Mouse (Mus musculus) hindbrain, embryonic 10.5 days (tissue): ENCODE measurements around the gene Plpp3. TPM values are rescaled to one million over a fixed set of nuclear protein-coding genes. Genes with fewer than 3 reads are reported as not detected.

Experiments
- DNase-seq: peaks from one replicate; pipeline ENCODE4 v3.0.0-alpha.2; 2017; ENCODE audit warnings: low spot score
- H3K27ac ChIP-seq: fragments of 300-500 bp; sonication (generic); 2 replicates; pipeline ENCODE4 v1.5.1; 2016; ENCODE audit warnings: mild to moderate bottlenecking, moderate library complexity
- H3K27me3 ChIP-seq: fragments of 300-500 bp; sonication (generic); 2 replicates; pipeline ENCODE4 v1.6.1; 2016; ENCODE audit warnings: mild to moderate bottlenecking; ENCODE audit not compliant: poor library complexity, insufficient read depth, severe bottlenecking
- H3K36me3 ChIP-seq: fragments of 300-500 bp; sonication (generic); 2 replicates; pipeline ENCODE4 v1.6.1; 2016; ENCODE audit warnings: mild to moderate bottlenecking, moderate library complexity
- H3K4me1 ChIP-seq: fragments of 300-500 bp; sonication (generic); replicated peaks from 2 replicates; pipeline ENCODE4 v1.6.1; 2016; ENCODE audit warnings: mild to moderate bottlenecking
- H3K4me3 ChIP-seq: fragments of 300-500 bp; sonication (generic); 2 replicates; pipeline ENCODE4 v1.5.1; 2016; ENCODE audit warnings: mild to moderate bottlenecking, moderate library complexity
- H3K9me3 ChIP-seq: fragments of 300-500 bp; sonication (generic); 2 replicates; pipeline ENCODE4 v1.6.1; 2016; ENCODE audit warnings: mild to moderate bottlenecking, moderate library complexity
- WGBS: fragments of 180-500 bp; shearing (Covaris S2); methylation state at CpG from one replicate; pipeline ENCODE4 v1.1.7; 2016; 5-methylcytosine and 5-hydroxymethylcytosine counted together
- polyA plus RNA-seq: library from polyadenylated mRNA; unstranded; fragments of >200 nt; fragmentation: Nextera tagmentation; extraction: Ambion mirVana; gene quantifications from 2 replicates; pipeline ENCODE4 v1.2.1, GENCODE M21; 2016

The Plpp3 gene
- polyA plus RNA-seq, 1 experiment from 2014 or later: 63.8 TPM

GRCm38 (mm10) chr4:105162014-105162413 lies 4.9 kb downstream of the Plpp3 start:
- 72% methylated on average over 6 of the region's 6 CpGs for WGBS
- Histone ChIP-seq H3K9me3 (no peaks in the 10 kb centered on the region), H3K27ac (no peak overlapping the region), H3K4me3 (no peak overlapping the region), H3K27me3 (no peaks in the 10 kb centered on the region), H3K4me1 (peaks cover 61% of the 10 kb centered on the region), H3K36me3 (peaks cover 31% of the 10 kb centered on the region)
- DNase-seq: no peak

GRCm38 (mm10) chr4:105162676-105163075 lies 5.5 kb downstream of the Plpp3 start:
- H3K27ac ChIP-seq: 0 out of 2 replicates have a peak overlapping the region, but pooled peaks have one; percentile 23
- no peaks in the 10 kb centered on the region for H3K27me3 ChIP-seq
- no peaks in the 10 kb centered on the region for H3K9me3 ChIP-seq
- 62% methylated on average over 2 of the region's 2 CpGs for WGBS
- H3K36me3 ChIP-seq: peaks cover 31% of the 10 kb centered on the region
- DNase-seq: no peak
- peaks cover 63% of the 10 kb centered on the region for H3K4me1 ChIP-seq
- H3K4me3 ChIP-seq: no peak overlapping the region

GRCm38 (mm10) chr4:105163981-105164411 lies 6.8 kb downstream of the Plpp3 start:
- WGBS: 67% methylated on average over 4 of the region's 4 CpGs
- Histone ChIP-seq H3K27ac (no peak overlapping the region; the same call in 1 of the 2 replicates), H3K36me3 (peaks cover 31% of the 10 kb centered on the region), H3K4me3 (no peak overlapping the region), H3K9me3 (no peaks in the 10 kb centered on the region), H3K4me1 (peaks cover 69% of the 10 kb centered on the region), H3K27me3 (no peaks in the 10 kb centered on the region)
- DNase-seq: no peak

GRCm38 (mm10) chr4:105164952-105165351 lies 7.8 kb downstream of the Plpp3 start:
- Histone ChIP-seq H3K9me3 (no peaks in the 10 kb centered on the region), H3K27ac (no peak overlapping the region), H3K36me3 (peaks cover 31% of the 10 kb centered on the region), H3K27me3 (no peaks in the 10 kb centered on the region), H3K4me3 (no peak overlapping the region), H3K4me1 (peaks cover 69% of the 10 kb centered on the region)
- 95% methylated on average over 6 of the region's 6 CpGs for WGBS
- DNase-seq: no peak

- WGBS: 39% methylated on average over 7 of the region's 7 CpGs
- Histone ChIP-seq H3K36me3 (peaks cover 13% of the 10 kb centered on the region), H3K9me3 (no peaks in the 10 kb centered on the region), H3K27me3 (no peaks in the 10 kb centered on the region), H3K4me3 (no peak overlapping the region), H3K27ac (peak overlapping the region; percentile 88), H3K4me1 (peaks cover 58% of the 10 kb centered on the region)
- DNase-seq: peak; percentile 30
Observed at GRCm38 (mm10) chr4:105169093-105169571, 12.0 kb downstream of the Plpp3 start.

- Histone ChIP-seq H3K9me3 (no peaks in the 10 kb centered on the region), H3K4me3 (peak overlapping the region; percentile 32), H3K4me1 (peaks cover 56% of the 10 kb centered on the region), H3K27me3 (no peaks in the 10 kb centered on the region), H3K27ac (peak overlapping the region; percentile 88), H3K36me3 (peaks cover 21% of the 10 kb centered on the region)
- 34% methylated on average over 16 of the region's 16 CpGs for WGBS
- DNase-seq: peak; percentile 30
Observed at GRCm38 (mm10) chr4:105169826-105170810, 13.0 kb downstream of the Plpp3 start.

- peaks cover 58% of the 10 kb centered on the region for H3K4me1 ChIP-seq
- peak overlapping the region; percentile 88 for H3K27ac ChIP-seq
- H3K36me3 ChIP-seq: peaks cover 23% of the 10 kb centered on the region
- DNase-seq: peak; percentile 57
- H3K9me3 ChIP-seq: no peaks in the 10 kb centered on the region
- no peaks in the 10 kb centered on the region for H3K27me3 ChIP-seq
- 21% methylated on average over 9 of the region's 9 CpGs for WGBS
- peak overlapping the region; percentile 32 for H3K4me3 ChIP-seq
Observed at GRCm38 (mm10) chr4:105170811-105171401, 13.8 kb downstream of the Plpp3 start.

GRCm38 (mm10) chr4:105171432-105171831 lies 14.3 kb downstream of the Plpp3 start:
- H3K27ac ChIP-seq: peak overlapping the region; percentile 88
- no peak for DNase-seq
- H3K36me3 ChIP-seq: peaks cover 29% of the 10 kb centered on the region
- H3K4me3 ChIP-seq: peak overlapping the region; percentile 32
- H3K4me1 ChIP-seq: peaks cover 58% of the 10 kb centered on the region
- no peaks in the 10 kb centered on the region for H3K9me3 ChIP-seq
- 55% methylated on average over 3 of the region's 3 CpGs for WGBS
- no peaks in the 10 kb centered on the region for H3K27me3 ChIP-seq

- no peaks in the 10 kb centered on the region for H3K9me3 ChIP-seq
- peaks cover 37% of the 10 kb centered on the region for H3K36me3 ChIP-seq
- WGBS: 82% methylated on average over 4 of the region's 4 CpGs
- DNase-seq: no peak
- no peak overlapping the region for H3K4me3 ChIP-seq
- peak overlapping the region; percentile 71; the same call in 1 of the 2 replicates for H3K27ac ChIP-seq
- H3K4me1 ChIP-seq: peaks cover 53% of the 10 kb centered on the region
- no peaks in the 10 kb centered on the region for H3K27me3 ChIP-seq
Observed at GRCm38 (mm10) chr4:105174778-105175177, 17.6 kb downstream of the Plpp3 start.

GRCm38 (mm10) chr4:105175255-105176035 lies 18.3 kb downstream of the Plpp3 start:
- 67% methylated on average over 16 of the region's 16 CpGs for WGBS
- Histone ChIP-seq H3K4me3 (no peak overlapping the region), H3K36me3 (peaks cover 37% of the 10 kb centered on the region), H3K27me3 (no peaks in the 10 kb centered on the region), H3K27ac (peak overlapping the region; percentile 71), H3K9me3 (no peaks in the 10 kb centered on the region), H3K4me1 (peaks cover 53% of the 10 kb centered on the region)
- DNase-seq: no peak

- DNase-seq: peak; percentile 56
- WGBS: 22% methylated on average over 16 of the region's 16 CpGs
- Histone ChIP-seq H3K4me1 (peaks cover 65% of the 10 kb centered on the region), H3K9me3 (no peaks in the 10 kb centered on the region), H3K27ac (peak overlapping the region; percentile 90), H3K36me3 (peaks cover 18% of the 10 kb centered on the region), H3K27me3 (no peaks in the 10 kb centered on the region), H3K4me3 (peak overlapping the region; percentile 32)
Observed at GRCm38 (mm10) chr4:105181014-105181658, 24.0 kb downstream of the Plpp3 start.

GRCm38 (mm10) chr4:105181659-105182167 lies 24.6 kb downstream of the Plpp3 start:
- Histone ChIP-seq H3K4me1 (peaks cover 65% of the 10 kb centered on the region), H3K27ac (peak overlapping the region; percentile 90), H3K27me3 (no peaks in the 10 kb centered on the region), H3K9me3 (no peaks in the 10 kb centered on the region), H3K4me3 (peak overlapping the region; percentile 32), H3K36me3 (peaks cover 13% of the 10 kb centered on the region)
- 32% methylated on average over 3 of the region's 3 CpGs for WGBS
- DNase-seq: peak; percentile 38
